In genomic region chr5:140677137-140677536, GRCm38 (mm10) we compare ENCODE assay signal across 10 mouse cellular contexts.
"Had no signal": no experiment of that assay in that cellular context is flagged by ENCODE, and none has a peak within 500 bp of the region (broad histone marks: within the 10 kb centered on the region; RNA-seq: fewer than 3 reads in every experiment).

No protein-coding gene starts in this region.

- DNase-seq: lung, adult 18-20 months; lung, embryonic 14.5 days; lung, postnatal 10 days; lung, postnatal 4 days; midbrain, embryonic 14.5 days; right cerebral cortex, postnatal 14 days; thymus, adult 18-20 months; thymus, postnatal 14 days; thymus, postnatal 36 days had no signal

- ATAC-seq: midbrain, embryonic 16.5 days had no signal
